Mouse (Mus musculus) neural tube, embryonic 15.5 days (tissue): Measurements from ENCODE around the gene Efhc1. TPM values are rescaled to one million over a fixed set of nuclear protein-coding genes. Genes with fewer than 3 reads are reported as not detected.

Experiments
- ATAC-seq: fragments of 200-750 bp; cut with Nextera tagmentation; 2 replicates; pipeline ENCODE4 v1.8.0; 2017; ENCODE audit warnings: mild to moderate bottlenecking, moderate TSS enrichment, moderate library complexity; ENCODE audit not compliant: low FRiP score
- H3K27ac ChIP-seq: fragments of 300-500 bp; sonication (generic); replicated peaks from 2 replicates; pipeline ENCODE4 v1.5.1; 2015; ENCODE audit warnings: mild to moderate bottlenecking, inconsistent platforms
- H3K27me3 ChIP-seq: fragments of 300-500 bp; sonication (generic); replicated peaks from 2 replicates; pipeline ENCODE4 v1.6.1; 2015; ENCODE audit warnings: inconsistent platforms
- H3K36me3 ChIP-seq: fragments of 300-500 bp; sonication (generic); 2 replicates; pipeline ENCODE4 v1.6.1; 2015; ENCODE audit warnings: inconsistent platforms
- H3K4me1 ChIP-seq: fragments of 300-500 bp; sonication (generic); 2 replicates; pipeline ENCODE4 v1.6.1; 2015; ENCODE audit warnings: inconsistent platforms
- H3K4me2 ChIP-seq: fragments of 300-500 bp; sonication (generic); 2 replicates; pipeline ENCODE4 v1.6.1; 2015; ENCODE audit warnings: inconsistent platforms, mild to moderate bottlenecking, moderate library complexity
- H3K4me3 ChIP-seq: fragments of 300-500 bp; sonication (generic); replicated peaks from 2 replicates; pipeline ENCODE4 v1.5.1; 2015; ENCODE audit warnings: mild to moderate bottlenecking, inconsistent platforms
- H3K9ac ChIP-seq: fragments of 300-500 bp; sonication (generic); replicated peaks from 2 replicates; pipeline ENCODE4 v1.6.1; 2015; ENCODE audit warnings: mild to moderate bottlenecking, inconsistent platforms
- H3K9me3 ChIP-seq: fragments of 300-500 bp; sonication (generic); replicated peaks from 2 replicates; pipeline ENCODE4 v1.6.1; 2016; ENCODE audit warnings: inconsistent platforms
- WGBS: fragments of 180-500 bp; shearing (Covaris S2); methylation state at CpG from one replicate; pipeline ENCODE4 v1.1.7; 2015; ENCODE audit warnings: mixed read lengths; 5-methylcytosine and 5-hydroxymethylcytosine counted together
- polyA plus RNA-seq: library from polyadenylated mRNA; unstranded; fragments of >200 nt; fragmentation: Nextera tagmentation; extraction: Ambion mirVana; gene quantifications from 2 replicates; pipeline ENCODE4 v1.2.1, GENCODE M21; 2015

The Efhc1 gene
- polyA plus RNA-seq, 1 experiment from 2014 or later = 1.3 TPM

GRCm38 (mm10) chr1:21014463-21014862 lies 63.0 kb downstream of the Efhc1 start:
- H3K4me2 ChIP-seq = no peak overlapping the region
- no peak overlapping the region for H3K9ac ChIP-seq
- no peak overlapping the region for H3K4me3 ChIP-seq
- H3K27me3 ChIP-seq = no peaks in the 10 kb centered on the region
- 75% methylated on average over 8 of the region's 8 CpGs for WGBS
- H3K9me3 ChIP-seq = no peaks in the 10 kb centered on the region
- no peaks in the 10 kb centered on the region for H3K36me3 ChIP-seq
- H3K4me1 ChIP-seq = no peaks in the 10 kb centered on the region
- no peak for ATAC-seq
- H3K27ac ChIP-seq = no peak overlapping the region

DNA sequence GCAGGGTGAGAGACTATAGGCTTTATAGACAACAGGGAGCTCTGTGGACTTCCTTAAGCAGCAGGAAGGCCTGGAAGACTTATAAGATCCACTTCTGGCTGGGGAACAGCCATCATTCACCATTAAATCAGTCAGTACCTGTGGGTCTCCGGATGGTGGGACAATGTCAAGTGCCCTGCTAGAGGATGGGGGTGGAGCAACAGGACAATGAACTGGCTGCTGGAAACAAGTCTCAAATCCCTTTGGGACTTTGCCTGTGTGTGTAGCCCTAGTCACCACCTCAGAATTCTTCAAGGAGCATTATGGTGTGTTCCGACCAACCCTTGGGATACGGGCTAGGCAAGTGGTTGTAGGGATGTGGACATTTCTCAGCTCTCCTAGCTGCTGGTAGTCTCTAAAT lies 71.7 kb downstream of the Efhc1 start:
- no peak for ATAC-seq
- 86% methylated on average over 3 of the region's 3 CpGs for WGBS
- Histone ChIP-seq H3K27ac (no peak overlapping the region), H3K9ac (no peak overlapping the region), H3K4me1 (no peaks in the 10 kb centered on the region), H3K36me3 (no peaks in the 10 kb centered on the region), H3K4me2 (no peak overlapping the region), H3K9me3 (no peaks in the 10 kb centered on the region), H3K27me3 (no peaks in the 10 kb centered on the region), H3K4me3 (no peak overlapping the region)

GRCm38 (mm10) chr1:21025203-21025602 lies 73.8 kb downstream of the Efhc1 start:
- ATAC-seq = no peak
- Histone ChIP-seq H3K27me3 (no peaks in the 10 kb centered on the region), H3K9ac (no peak overlapping the region), H3K4me3 (no peak overlapping the region), H3K9me3 (no peaks in the 10 kb centered on the region), H3K27ac (no peak overlapping the region), H3K36me3 (no peaks in the 10 kb centered on the region), H3K4me2 (no peak overlapping the region), H3K4me1 (no peaks in the 10 kb centered on the region)
- WGBS = 89% methylated on average over 5 of the region's 5 CpGs

DNA sequence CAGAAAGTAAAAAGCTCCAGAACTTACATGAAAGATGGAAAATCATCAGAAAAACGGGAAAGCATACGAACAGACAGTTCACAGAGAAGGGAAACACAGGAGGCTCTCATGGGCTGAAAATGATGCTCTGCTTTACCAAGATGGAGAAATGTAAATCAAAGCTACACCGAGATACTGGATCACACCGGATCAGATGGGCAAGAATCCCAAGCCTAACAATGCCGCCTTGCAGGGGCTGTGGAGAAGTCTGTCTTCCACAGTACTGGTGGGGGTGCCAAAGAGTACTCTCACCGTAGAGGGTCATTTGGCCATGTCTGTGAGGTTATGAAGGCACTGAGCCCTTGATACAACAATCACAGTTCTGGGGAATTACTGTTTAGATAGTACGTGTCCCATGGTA lies 75.1 kb downstream of the Efhc1 start:
- no peaks in the 10 kb centered on the region for H3K9me3 ChIP-seq
- no peak for ATAC-seq
- H3K36me3 ChIP-seq = no peaks in the 10 kb centered on the region
- H3K4me2 ChIP-seq = no peak overlapping the region
- WGBS = 87% methylated on average over 7 of the region's 7 CpGs
- H3K27me3 ChIP-seq = no peaks in the 10 kb centered on the region
- no peak overlapping the region for H3K9ac ChIP-seq
- H3K4me3 ChIP-seq = no peak overlapping the region
- H3K27ac ChIP-seq = no peak overlapping the region
- no peaks in the 10 kb centered on the region for H3K4me1 ChIP-seq

DNA sequence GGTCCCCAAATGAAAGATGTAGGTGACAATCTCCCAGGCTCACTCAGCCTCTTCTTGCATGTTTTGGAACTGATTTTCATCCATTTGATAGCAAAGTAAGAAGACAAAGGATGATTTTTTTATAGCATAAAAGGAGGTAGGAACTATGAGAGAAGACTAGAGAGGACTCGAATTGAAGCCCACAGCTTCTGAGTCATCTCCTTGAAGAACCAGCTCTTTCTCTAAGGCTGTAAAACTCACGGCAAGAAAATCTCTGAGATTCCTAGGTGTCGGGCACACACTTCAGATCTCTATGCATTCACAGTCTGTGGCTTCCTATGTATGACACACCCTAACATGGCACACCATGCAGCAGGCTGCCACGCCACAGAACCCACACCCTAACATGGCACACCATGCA lies 77.6 kb downstream of the Efhc1 start:
- no peak for ATAC-seq
- Histone ChIP-seq H3K27ac (no peak overlapping the region), H3K27me3 (no peaks in the 10 kb centered on the region), H3K4me3 (no peak overlapping the region), H3K9me3 (no peaks in the 10 kb centered on the region), H3K4me1 (no peaks in the 10 kb centered on the region), H3K9ac (no peak overlapping the region), H3K36me3 (no peaks in the 10 kb centered on the region), H3K4me2 (no peak overlapping the region)
- WGBS = 93% methylated on average over 4 of the region's 4 CpGs

DNA sequence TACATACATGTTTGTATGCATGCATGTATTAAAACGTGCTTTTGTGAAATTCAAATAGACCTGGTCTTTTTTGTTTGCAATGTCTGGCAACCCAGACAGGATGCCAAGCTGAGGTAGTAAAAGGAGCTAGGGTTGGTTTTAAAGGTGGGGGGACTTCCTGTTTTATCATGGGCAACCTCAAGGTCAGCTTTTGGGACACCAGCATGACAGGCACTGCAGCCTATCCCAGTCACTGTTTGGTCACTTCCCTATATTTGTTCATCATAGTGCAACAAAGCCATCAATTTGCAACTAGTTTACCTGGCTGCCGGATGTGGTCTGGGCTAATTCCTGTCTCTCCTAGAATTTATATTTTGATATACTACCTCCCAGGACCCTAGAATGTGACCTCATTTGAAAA lies 80.2 kb downstream of the Efhc1 start:
- Histone ChIP-seq H3K27ac (no peak overlapping the region), H3K9ac (no peak overlapping the region), H3K36me3 (no peaks in the 10 kb centered on the region), H3K4me2 (no peak overlapping the region), H3K4me3 (no peak overlapping the region), H3K9me3 (no peaks in the 10 kb centered on the region), H3K4me1 (no peaks in the 10 kb centered on the region), H3K27me3 (no peaks in the 10 kb centered on the region)
- no peak for ATAC-seq
- WGBS = 94% methylated on average over 2 of the region's 2 CpGs

DNA sequence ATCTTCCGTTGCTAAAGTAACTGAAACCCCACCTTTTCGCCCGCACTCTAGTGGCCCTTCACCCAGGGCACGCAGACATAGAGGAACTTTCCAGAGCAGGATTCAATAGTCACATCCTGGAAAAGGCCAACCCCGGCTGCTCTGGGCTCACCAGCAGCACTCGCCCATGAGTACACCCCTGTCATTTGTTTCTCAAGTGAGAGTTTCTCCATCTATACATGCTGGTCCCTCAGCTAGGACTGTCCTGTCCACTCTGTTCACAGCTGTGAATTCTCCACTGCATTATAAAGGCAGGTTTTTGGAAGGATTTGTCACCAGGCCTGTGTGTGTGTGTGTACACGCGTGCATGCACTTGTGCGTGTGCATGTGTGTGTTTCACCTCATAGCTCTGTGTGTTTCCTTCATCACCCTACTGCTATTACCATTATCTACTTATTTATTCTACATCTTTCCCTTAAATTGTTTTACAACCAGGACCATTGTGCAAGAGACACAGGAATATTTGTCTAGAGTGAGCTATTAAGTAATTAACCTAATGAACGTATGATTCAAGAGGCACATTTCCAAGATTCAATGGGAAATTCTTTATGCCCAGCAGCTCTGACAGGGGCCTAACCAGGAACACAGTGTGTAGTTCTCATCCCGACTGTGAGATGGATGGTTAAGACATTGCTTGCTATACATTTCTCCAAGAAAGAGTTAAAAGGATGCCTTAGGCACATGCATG lies 81.8 kb downstream of the Efhc1 start:
- H3K4me1 ChIP-seq = no peaks in the 10 kb centered on the region
- ATAC-seq = no peak
- no peak overlapping the region for H3K27ac ChIP-seq
- no peak overlapping the region for H3K4me2 ChIP-seq
- no peaks in the 10 kb centered on the region for H3K36me3 ChIP-seq
- H3K9me3 ChIP-seq = no peaks in the 10 kb centered on the region
- H3K27me3 ChIP-seq = no peaks in the 10 kb centered on the region
- H3K4me3 ChIP-seq = no peak overlapping the region
- 85% methylated on average over 11 of the region's 11 CpGs for WGBS
- no peak overlapping the region for H3K9ac ChIP-seq

DNA sequence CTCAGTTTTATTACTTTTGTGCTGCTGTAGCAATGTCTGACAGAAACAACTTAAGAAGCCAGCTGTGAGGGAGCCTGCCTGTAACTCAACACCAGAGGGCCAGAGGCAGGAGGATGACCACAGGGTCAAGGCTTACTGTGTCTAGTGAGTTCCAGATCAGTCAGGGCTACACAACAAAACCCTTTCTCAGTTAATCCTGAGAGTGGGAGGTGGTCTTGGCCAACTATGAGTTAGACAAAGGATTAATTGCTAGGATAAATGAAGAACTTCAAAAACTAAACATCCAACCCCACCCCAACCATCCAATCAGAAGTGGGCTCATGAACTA lies 82.3 kb downstream of the Efhc1 start:
- no peaks in the 10 kb centered on the region for H3K27me3 ChIP-seq
- H3K4me2 ChIP-seq = no peak overlapping the region
- no peak overlapping the region for H3K9ac ChIP-seq
- H3K4me3 ChIP-seq = no peak overlapping the region
- no peak overlapping the region for H3K27ac ChIP-seq
- H3K36me3 ChIP-seq = no peaks in the 10 kb centered on the region
- no peaks in the 10 kb centered on the region for H3K9me3 ChIP-seq
- no peaks in the 10 kb centered on the region for H3K4me1 ChIP-seq
- no peak for ATAC-seq

DNA sequence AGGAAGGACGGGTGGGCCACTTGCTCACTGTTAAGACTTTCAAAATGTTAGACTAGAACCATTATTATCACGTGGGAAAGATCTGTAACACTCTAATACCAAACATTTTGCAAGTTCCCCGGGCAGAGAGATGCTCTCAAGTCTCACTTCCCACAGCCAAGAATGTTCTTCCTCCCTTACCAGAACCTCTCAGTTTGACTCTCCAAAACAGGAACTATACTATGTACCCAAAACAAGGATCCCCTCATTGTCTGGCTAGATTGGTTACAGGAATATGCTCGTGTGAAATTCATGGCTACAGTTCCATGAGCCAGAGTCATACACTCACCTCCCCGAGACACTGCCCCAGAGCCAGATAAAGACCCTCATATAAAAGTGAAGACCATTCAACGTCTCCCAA lies 84.5 kb downstream of the Efhc1 start:
- Histone ChIP-seq H3K27ac (no peak overlapping the region), H3K4me1 (no peaks in the 10 kb centered on the region), H3K36me3 (no peaks in the 10 kb centered on the region), H3K4me3 (no peak overlapping the region), H3K4me2 (no peak overlapping the region), H3K9ac (no peak overlapping the region), H3K9me3 (no peaks in the 10 kb centered on the region), H3K27me3 (no peaks in the 10 kb centered on the region)
- WGBS = 79% methylated on average over 6 of the region's 6 CpGs
- ATAC-seq = no peak

DNA sequence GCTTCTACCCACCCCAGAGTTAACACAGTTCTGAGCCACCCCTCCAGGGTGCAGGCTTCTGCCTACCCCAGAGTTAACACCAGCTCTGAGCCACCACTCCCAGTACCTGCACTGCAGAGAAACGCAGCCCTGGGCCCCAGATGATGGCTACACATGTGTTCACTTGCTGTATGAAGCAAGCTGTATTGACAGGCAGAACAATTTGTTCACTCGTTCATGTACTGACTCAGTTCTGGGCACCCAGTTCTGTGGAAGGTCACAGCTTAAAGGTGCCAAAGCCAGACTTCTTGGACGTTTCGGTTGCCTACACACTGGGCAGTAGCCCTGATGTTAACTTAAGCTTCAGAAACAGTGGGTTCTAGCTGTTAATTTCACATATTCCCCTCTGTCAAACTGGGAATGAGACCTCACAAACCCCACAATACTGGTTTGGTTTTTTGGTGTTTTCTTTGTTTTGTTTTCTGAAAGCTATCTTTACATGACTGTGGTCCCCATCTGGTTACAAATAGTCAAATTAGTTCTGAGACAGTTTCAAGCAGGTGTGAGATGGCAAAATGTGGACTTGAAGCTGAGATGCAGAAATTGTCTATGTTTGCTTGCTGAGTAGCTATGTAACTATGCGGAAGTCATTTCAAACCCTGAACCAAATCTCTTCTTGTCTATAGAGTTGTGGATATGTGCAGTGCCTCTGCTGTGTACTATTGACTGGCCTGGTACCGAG lies 86.6 kb downstream of the Efhc1 start:
- Histone ChIP-seq H3K4me1 (peaks cover 4% of the 10 kb centered on the region; the same call in 1 of the 2 replicates), H3K4me3 (no peak overlapping the region), H3K36me3 (no peaks in the 10 kb centered on the region), H3K27me3 (no peaks in the 10 kb centered on the region), H3K27ac (no peak overlapping the region), H3K9me3 (no peaks in the 10 kb centered on the region), H3K9ac (no peak overlapping the region), H3K4me2 (no peak overlapping the region)
- ATAC-seq = no peak
- 90% methylated on average over 6 of the region's 6 CpGs for WGBS

DNA sequence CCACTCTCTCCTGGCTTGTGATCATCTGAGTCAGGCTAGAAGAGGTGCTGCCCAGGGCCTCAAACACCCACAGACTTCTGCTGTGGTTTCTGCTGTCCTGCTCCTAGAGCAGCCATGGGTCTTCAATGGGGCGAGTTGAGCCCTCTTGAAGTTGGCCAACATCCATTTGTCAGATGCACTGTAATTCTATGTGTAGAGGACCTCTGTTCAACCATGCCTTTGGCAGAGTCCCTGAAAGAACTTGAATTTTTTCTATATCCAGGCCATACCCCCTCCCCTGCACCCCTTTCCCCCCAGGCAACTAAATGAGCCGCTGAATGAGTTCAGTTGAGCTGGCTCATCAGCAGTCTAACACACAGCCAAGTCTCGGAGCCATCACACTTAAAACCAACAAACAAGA lies 88.1 kb downstream of the Efhc1 start:
- peaks cover 4% of the 10 kb centered on the region; the same call in 1 of the 2 replicates for H3K4me1 ChIP-seq
- WGBS = 81% methylated on average over 3 of the region's 3 CpGs
- no peak overlapping the region for H3K4me2 ChIP-seq
- H3K36me3 ChIP-seq = no peaks in the 10 kb centered on the region
- no peak overlapping the region for H3K9ac ChIP-seq
- no peak overlapping the region for H3K4me3 ChIP-seq
- ATAC-seq = no peak
- H3K27me3 ChIP-seq = no peaks in the 10 kb centered on the region
- no peaks in the 10 kb centered on the region for H3K9me3 ChIP-seq
- no peak overlapping the region for H3K27ac ChIP-seq

DNA sequence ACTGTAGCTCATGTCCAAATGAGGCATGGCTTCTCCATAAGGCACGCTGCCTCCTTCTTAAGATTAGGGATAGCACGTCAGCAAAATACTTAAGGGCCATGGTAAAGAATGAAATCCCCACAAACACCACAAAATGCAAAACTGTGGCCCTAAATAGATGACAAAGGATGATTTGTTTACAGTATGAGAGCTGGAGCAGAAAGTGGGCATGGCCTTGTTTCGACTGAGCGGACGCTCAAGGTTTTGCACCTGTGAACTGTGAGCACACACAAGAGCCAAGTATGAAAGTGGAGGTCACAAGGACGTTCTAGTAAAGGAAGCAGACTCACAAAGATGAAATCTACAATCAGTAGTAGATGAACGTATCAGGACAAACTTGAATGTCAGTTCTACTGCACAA lies 88.7 kb downstream of the Efhc1 start:
- no peaks in the 10 kb centered on the region for H3K9me3 ChIP-seq
- no peak overlapping the region for H3K4me2 ChIP-seq
- WGBS = 93% methylated on average over 7 of the region's 7 CpGs
- no peak overlapping the region for H3K27ac ChIP-seq
- H3K9ac ChIP-seq = no peak overlapping the region
- H3K27me3 ChIP-seq = no peaks in the 10 kb centered on the region
- H3K4me1 ChIP-seq = peaks cover 4% of the 10 kb centered on the region; the same call in 1 of the 2 replicates
- H3K36me3 ChIP-seq = no peaks in the 10 kb centered on the region
- no peak overlapping the region for H3K4me3 ChIP-seq
- no peak for ATAC-seq
